Mouse (Mus musculus) MN1 (cell line): ENCODE results near the gene Tnip2.

Source experiments
- DNase-seq: peaks from one replicate; pipeline ENCODE4 v3.0.0-alpha.2; 2016; ENCODE audit warnings: low spot score

The Tnip2 gene

DNA sequence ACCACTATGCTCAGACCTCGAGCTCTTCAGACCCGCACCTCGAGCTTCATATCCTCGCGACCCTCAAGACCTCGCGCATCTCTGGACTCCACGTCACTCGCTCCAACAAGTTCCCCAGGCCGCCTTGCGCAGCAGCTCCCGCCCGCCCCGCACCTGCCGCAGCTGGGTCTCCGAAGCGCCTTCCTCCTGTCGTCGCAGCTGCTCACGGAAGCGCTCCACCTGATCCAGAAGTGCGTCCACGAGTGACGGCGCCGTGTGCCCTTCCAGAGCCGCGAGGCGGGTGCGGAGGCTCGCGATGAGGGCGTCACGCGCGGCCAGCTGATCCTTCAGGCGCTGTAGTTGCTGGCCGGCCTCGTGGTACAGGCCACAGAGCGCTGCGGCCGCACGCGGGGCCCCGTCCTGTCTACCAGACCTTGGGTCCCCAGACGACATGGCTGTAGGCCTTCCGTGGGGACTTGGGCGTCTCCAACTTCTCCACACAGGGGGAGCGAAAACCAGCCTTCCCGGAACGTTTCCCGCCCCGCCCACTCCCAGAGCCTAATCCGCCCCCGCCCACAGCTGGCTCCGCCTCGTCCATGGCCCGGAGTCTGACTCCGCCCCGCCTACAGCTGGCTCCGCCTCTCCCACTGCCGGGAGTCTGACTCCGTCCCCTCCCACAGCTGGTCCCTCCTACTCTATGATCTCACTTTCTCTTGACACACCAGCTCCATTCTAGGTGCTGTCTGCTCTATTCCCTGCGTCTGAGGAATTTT lies at the start of gene Tnip2:
Gene Tnip2 (minus strand): TSS at position 526 of the 752 bp plus-strand sequence.
- peak; percentile 98 for DNase-seq

DNA sequence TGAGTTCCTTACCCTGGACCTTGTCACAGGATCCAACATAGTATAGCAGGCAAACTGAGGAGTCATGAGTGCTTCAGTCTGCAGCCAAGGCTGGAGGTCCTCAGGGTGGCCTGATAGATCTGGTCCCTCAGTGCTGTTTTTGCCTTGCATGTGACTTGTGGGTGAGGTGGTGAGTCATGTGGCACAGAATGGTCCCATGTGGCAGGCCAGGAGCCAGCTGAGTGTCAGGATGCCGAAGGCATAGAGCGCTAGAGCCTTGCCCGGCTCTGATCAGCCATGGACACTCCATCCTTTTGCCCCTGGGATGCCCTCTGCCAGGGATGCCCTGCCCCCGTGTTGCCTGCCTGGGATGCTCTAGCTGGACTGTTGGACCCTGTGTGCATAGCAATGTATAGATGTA lies 38.0 kb upstream of the Tnip2 start:
- DNase-seq, result peak; percentile 51

DNA sequence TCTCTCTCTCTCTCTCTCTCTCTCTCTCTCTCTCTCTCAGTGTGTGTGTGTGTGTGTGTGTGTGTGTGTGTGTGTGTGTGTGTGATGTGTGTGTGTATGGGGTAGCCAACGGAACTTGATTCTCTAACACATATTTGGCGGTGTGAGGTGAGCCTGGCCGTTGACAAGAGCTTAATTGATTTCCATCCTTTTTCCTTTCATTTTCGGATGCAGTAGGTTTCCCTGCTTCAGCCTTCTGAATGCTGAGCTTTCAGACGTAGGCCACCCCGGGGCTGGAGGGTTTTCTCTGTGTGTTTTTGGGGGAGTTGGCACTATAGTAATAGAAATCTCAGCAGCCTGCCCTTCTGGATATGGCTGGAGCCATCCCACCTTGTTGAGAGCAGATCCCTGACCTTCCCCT lies 36.5 kb upstream of the Tnip2 start:
- no peak for DNase-seq

DNA sequence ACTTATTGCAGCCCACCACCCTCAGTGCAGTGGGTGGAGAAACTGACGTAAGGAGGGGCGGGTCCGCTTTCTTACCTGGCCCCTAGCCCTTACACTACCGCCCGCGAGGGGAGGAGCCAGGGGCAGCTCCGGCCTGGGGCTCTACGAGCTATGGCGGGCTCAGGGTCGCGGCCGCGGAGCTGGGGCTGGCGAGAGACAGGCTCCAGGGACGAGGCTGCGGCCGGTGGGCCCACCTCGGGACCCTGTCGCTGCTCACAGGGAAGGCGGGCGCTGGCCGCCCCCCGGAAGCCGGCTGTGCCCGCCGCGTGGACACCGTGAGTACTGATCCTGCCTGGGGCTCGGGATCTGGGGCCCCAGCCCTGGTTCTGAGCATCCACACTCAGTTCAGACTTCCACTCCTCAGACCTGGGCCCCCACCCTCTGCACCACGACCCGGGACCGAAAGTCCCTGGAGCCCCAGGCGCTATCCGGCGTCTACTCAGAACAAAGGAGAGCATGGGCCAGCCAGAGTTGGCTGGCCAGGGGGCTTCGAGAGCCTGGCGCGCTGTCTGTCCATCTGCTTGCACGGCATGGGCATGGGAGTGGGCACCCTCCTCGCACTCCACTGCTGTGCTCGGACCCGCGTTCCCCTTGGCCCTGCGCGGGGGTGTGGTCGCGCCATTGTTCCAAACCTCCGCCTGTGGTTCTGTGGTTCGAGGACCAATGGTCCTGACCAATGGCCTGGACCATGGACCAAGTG lies 35.9 kb upstream of the Tnip2 start:
- peak; percentile 62 for DNase-seq

DNA sequence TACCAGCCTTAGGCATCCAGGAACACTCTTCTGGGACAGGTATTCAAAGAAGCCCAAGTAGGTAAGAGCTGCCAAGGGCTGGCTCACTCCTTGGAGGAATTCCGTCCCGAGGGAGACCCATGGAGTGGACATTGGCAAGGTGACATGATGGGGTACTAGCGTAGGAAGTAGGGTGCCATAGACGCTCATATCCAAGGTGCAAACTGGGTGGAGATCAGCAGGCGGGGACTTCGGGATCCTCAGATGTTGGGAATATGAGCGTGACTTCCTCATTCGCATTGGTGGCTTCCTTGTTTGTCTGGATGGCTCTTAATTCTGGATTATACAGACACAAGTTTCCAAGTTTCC lies 35.3 kb upstream of the Tnip2 start:
- DNase-seq, result no peak

DNA sequence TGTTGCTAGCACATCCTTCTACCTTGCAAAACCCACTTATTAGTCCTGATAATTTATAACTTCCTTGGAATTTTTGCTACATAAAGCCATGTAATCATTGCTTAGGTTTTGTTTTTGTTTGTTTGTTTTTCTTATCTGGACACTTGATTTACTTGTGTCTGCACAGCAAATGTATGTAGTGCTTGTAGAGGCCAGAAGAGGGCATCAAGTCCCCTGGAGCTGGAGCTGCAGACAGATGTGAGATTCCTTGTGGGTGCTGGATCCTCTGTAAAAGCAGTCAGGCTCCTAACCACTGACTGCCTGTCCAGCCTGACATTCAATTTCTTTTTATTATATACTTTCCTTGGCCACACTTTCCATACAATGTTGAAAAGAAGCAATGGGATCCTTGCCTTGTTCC lies 33.6 kb upstream of the Tnip2 start:
- DNase-seq, result peak; percentile 51

DNA sequence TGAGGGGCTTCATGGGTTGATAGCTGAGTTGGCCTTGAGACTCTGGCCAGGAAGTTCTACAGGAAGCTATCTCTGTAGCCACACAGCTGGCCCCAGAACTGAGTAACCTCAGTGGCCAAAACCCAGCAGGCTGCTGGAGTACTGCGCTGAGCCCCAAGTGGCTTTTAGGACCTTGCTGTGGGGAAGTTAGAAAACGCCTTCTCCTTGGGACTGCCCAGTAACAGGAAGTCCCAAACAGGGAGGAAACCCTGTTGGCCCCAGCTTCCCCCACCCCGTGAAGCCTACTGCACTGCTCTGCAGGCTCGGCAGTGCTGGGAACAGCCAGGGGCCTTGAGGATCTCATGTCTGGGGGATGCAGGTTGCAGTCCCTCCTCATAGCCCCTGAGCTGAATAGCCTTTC lies 29.3 kb upstream of the Tnip2 start:
- no peak for DNase-seq

DNA sequence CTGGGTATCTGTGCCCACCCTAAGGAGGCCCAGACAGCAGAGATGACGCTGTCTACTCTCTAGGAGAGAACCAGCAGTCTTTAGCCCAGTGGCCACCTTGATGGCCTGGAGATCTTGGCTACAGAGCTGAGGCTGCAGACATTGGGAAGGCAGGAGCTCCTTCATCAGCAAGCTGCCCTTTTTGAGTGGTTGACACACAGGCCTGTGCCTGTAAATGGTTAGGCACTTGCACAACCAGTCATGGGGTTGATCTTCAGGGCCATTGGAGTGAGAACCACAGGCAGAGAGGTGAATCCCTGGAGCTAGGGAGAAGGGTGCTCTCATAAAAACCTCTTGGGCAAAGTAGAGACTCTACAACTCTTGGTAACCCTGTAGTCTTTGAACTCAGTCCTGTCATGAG lies 28.4 kb upstream of the Tnip2 start:
- DNase-seq, result no peak

DNA sequence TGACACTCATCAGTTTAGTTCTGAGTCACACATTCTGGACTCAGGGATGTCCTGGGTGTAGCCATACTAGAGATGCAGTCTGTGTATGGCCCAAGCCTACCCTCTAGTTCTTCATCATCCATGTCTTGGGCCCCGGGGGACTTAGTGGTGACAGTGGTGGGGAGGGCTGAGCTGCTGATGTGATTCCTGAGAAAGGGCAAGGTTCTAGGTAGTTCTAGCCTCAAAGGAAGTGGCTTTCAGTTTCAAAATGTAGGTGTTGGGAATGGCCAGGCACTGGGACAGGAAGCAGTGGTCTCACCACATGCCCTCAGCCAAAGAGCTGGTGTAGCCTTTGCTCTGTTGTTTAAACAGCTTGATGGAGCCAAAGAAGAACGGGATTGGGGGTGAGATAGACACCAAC lies 25.3 kb upstream of the Tnip2 start:
- DNase-seq, result no peak

DNA sequence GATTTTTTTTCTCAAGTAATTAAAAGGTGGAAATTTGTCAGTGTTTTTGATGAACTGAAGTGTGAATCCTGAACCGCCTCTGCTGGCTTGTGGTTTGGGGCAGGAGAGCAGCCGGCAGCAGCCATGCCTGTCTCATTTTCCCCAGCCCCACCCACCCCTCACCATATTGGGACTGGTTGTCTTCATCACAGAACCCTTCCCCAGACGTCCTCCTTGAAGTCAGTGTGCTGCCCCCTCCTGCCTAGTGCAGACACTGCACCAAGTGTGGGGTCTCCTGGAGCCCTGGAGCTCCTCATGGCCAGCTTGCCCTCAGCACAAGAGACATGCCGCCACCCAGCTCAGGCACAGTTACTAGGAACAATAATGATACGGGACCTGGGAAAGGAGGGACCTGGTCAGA lies 24.7 kb upstream of the Tnip2 start:
- no peak for DNase-seq

DNA sequence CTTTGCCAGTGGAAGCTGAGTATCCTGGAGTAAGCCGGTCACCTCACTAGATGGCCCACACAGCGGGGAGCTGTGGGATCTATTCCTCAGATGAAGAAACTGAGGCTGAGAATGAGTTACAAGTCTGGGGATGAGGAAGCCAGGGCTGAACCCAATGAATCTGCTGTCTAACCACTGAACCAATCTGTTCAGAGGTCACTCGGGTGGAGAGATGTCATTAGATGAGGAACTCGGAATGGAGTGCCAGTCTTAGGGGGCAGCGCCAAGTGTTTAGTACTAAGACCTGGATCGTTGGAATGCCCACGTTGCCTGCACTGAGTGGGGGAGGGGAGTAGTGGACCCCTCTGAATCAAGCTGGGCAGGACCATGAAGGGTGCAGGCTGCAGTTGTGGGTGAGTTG lies 24.3 kb upstream of the Tnip2 start:
- no peak for DNase-seq

DNA sequence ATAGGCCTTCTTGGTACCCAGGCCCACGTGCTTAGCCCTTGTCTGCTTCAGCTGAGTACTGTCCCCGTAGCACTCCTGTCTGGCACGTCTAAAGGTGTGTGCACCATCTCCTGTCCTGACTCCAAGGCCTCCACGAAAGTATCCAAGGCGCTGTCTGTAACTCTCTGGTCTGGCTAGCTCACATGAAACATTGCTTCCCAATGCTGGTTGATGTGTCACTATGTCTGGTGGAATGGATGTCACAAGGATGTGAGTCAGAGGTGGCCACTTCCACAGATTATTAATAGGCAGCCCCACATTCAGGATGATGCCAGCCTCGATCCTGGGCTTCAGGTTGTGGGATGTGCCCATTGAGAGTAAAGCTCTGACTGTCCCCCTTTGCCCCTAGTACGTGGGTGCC lies 22.0 kb upstream of the Tnip2 start:
- no peak for DNase-seq

DNA sequence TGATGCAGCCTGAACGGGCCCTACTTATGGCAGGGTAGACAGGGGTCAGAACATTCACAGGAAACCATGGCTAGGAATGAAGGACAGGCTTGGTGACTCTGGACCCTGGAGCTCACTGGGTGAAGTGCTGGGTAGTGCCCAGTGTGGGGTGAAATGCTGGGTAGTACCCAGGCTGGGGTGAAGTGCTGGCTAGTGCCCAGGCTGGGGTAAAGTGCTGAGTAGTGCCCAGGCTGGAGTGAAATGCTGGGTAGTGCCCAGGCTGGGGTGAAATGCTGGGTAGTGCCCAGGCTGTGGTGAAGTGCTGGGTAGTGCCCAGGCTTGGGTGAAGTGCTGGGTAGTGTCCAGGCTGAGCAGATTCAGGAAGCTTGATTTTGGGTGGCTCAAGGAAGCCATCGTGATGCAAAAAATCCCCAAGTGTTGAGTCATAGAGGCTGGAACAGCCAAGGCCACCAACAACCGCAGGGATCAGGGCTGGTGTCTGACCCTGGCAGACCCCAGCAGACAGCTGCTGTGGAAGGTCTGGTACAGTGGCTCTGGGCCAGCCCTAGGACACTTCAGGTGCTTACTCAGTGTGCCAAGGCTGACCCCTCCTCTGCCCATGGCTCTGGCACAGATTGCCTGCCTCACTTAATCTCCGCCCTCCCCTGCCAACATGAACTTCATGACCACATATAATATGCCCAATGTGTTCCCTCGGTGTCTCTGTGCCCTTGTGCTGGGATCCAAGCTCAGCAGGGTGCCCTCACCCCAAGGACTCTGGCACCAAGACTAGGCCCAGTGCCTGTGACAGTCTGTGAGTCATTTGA lies 21.2 kb upstream of the Tnip2 start:
- peak; percentile 52 for DNase-seq

DNA sequence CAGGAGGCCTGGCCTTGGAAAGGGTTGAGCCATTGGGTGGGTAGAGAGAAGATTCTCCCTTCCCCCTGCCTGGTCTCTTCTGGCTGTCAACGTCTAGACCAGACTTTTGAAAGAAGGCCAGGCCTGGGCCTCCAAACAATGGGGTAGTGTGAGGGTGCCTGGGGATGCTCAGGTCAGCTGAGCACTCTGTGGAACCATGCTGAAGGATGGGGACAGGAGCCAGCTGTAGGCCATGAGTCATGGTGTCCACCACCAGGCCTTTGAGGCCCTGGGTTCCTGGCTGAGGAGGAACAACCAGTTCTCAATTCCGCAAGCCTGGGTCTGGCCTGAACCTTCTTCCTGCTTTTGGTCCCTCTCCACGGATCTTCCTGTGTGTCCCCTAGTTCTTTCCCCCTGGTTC lies 20.0 kb upstream of the Tnip2 start:
- DNase-seq, result peak; percentile 65

DNA sequence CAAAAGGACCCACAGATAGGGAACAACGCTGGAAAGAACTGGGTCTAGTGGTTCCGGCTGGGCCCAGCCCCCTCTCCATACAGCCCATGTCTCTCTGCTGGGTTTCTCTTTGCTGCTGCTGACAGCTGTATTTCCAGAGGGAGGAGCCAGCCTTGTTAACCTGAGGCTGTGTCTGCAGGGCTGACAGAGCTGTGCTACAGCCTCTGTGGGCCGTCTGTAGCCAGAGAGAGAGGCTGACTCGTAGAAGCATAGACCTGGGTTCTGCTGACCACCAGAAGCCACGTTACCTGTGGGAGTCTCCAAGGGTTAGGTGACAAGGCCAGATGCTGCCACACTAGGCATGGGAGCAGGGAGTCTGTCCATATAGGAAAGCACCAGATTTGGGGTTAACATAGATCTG lies 19.3 kb upstream of the Tnip2 start:
- no peak for DNase-seq

DNA sequence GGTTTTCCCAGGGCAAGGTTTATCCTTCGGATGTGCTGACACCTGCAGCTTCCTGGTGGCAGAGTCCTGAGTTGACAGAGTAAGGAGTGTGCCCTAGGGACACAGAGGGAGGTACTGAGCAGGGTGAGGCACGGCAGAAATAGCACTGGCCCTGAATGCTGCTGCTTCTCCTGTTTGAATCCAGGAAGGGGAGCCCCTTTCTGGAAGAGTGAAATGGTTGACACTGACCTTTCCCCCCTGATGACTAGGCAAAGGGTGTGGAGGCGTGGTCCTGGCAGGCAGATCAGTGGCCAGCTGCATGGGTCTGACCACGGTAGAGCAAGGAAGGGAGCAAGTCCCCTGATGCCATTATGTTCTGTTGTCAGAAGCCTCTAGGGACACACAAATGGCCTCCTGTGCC lies 16.9 kb upstream of the Tnip2 start:
- no peak for DNase-seq

DNA sequence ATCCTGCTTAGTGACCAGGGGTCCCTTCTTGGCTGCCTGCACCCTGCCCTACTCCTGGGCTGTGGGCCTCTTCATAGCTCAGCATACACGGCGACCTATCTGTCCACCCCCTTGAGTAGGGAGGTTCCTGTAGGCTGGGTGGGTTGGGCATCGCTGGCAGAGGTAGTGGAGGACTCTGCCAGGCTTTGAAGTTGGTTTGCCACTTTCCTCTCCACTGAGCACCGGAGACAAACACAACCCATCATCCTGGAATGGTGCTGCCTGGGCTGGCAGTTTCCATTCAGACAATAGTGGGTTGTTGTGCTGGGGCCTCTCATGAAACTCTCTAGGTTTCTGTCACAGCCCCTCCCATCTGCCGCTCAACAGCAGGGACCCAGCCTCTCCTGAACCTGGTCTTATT lies 16.3 kb upstream of the Tnip2 start:
- no peak for DNase-seq

DNA sequence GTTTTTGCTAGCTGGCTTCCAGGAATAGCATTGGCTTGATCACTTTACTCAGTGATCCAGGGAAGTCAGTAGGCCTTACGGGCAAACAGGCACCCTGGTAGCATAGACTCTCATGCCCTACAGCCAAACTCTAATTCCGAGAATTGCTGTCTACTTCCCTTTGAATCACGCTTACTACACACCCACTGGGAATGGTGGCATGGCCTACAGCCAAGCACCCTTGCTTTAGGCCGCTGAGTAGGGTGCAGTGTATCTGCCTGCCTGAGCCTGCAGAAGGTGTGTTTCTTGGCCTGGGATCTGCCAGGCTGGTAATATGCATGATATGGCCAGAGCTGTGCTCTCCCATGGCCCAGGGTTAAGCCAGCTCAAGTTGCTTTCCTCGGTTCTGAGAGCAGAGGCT lies 14.9 kb upstream of the Tnip2 start:
- DNase-seq, result no peak

DNA sequence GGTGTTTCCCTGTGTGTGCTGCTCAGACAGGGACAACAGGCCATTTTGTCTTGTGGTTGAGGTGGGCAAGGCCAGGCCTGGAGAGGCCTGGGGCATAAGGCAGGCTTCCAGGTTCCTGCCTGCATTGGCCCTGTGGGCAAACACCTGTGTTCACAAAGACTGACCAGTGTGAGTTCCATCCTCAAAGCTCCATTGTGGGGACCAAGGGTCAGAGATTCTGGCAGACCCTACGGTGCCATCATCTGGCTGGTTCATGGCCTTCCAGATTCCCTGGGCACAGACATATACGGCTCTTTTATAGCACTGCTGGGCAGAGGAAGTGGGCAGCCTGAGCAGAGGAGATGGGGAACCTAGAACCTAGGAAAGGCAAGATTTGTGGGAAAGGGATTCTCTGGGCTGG lies 13.6 kb upstream of the Tnip2 start:
- no peak for DNase-seq

DNA sequence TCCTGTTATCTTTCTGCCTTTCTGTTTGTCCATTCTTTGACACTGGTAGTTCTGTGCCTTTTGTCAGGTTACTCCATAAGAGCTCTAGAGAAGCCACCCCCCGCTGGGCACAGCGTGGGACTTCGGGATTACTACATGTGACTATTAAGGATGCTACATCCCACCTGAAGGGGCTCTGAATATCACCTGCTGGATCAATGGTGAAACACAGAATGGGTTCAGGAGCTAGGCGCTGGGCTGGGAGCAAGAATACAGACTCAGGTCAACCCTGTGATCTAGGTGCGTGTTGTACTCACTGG lies 12.6 kb upstream of the Tnip2 start:
- no peak for DNase-seq

DNA sequence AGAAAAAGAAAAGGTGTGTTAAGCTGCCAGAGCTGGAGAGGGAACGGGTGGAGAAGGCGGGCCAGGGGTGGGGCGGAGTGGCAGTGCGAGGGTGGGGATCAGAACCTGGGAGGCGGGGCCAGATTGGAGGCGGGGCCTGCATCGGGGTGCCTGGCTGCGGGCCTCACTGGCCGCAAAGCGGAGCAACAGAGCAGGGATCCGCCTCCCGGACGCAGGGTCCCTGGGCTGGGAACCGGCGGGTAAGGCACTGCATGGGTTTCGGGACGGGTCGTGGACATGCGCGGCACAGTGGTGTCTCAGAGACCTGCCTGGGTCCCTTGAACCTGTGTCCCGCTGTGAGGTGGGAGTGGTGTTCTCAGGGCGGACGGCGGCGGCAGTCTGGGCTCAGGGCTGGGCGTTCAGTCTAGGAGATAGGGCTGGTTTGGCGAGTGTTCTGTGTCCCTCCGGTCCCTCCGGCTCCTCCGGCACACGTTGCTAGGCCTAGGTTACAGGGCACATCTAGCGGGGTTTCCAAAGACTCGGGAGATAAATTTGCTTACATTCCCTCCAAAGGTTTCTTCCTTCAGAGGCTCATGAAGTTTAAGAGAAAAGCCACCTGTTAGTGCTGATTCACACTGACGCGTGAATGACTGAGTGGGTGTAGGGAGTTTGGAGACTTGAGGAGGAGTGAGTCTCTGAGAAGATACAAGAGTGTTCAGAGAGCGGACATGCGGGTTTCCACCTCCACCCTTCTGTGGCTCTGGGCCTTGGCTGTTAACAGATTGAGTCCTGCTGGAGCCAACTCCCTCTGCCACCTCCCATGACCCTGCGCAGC lies 12.1 kb upstream of the Tnip2 start, which contains the start of gene Sh3bp2:
Gene Sh3bp2 (plus strand): TSS at position 176 of the 814 bp plus-strand sequence.
- DNase-seq, result peak; percentile 93

DNA sequence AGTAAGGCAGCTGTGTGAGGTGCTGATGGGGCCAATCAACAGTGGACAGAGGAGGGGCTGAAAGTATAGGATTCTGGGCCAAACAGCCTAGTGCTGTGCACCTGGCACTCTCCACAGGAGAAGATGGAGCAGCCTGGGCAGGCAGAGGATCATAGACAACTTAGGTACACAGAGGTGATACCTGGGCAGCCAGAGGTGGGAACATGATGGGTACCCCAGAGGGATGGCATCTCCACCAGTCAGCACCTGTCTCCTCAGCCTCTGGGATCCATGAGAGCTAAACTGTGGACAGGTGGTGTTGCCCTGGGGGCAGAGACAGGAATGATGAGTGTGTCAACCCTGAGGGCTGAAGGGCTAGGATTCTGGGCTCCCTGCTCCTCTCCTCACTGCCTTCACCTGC lies 10.7 kb upstream of the Tnip2 start:
- no peak for DNase-seq
